Mouse (Mus musculus) forebrain, embryonic 12.5 days (tissue): ENCODE results near the gene Slc25a40. TPM values are rescaled to one million over a fixed set of nuclear protein-coding genes. Genes with fewer than 3 reads are reported as not detected.

Experiments
- ATAC-seq: fragments of 200-750 bp; cut with Nextera tagmentation; 2 replicates; pipeline ENCODE4 v1.8.0; 2017; ENCODE audit warnings: moderate TSS enrichment; ENCODE audit not compliant: low FRiP score
- H3K27ac ChIP-seq: fragments of 300-500 bp; sonication (generic); 2 replicates; pipeline ENCODE4 v1.5.1; 2016; ENCODE audit warnings: mild to moderate bottlenecking
- H3K27me3 ChIP-seq: fragments of 300-500 bp; sonication (generic); 2 replicates; pipeline ENCODE4 v1.6.1; 2016; ENCODE audit warnings: mild to moderate bottlenecking
- H3K36me3 ChIP-seq: fragments of 300-500 bp; sonication (generic); replicated peaks from 2 replicates; pipeline ENCODE4 v1.6.1; 2016; ENCODE audit warnings: mild to moderate bottlenecking
- H3K4me1 ChIP-seq: fragments of 300-500 bp; sonication (generic); 2 replicates; pipeline ENCODE4 v1.6.1; 2016
- H3K4me2 ChIP-seq: fragments of 300-500 bp; sonication (generic); 2 replicates; pipeline ENCODE4 v1.6.1; 2016; ENCODE audit warnings: mild to moderate bottlenecking, moderate library complexity
- H3K4me3 ChIP-seq: fragments of 300-500 bp; sonication (generic); replicated peaks from 2 replicates; pipeline ENCODE4 v1.5.1; 2016; ENCODE audit warnings: mild to moderate bottlenecking
- H3K9ac ChIP-seq: fragments of 300-500 bp; sonication (generic); 2 replicates; pipeline ENCODE4 v1.6.1; 2016; ENCODE audit warnings: mild to moderate bottlenecking
- H3K9me3 ChIP-seq: fragments of 300-500 bp; sonication (generic); 2 replicates; pipeline ENCODE4 v1.6.1; 2016
- WGBS: fragments of 180-500 bp; shearing (Covaris S2); methylation state at CpG from one replicate; pipeline ENCODE4 v1.1.7; 2016; 5-methylcytosine and 5-hydroxymethylcytosine counted together
- polyA plus RNA-seq: library from polyadenylated mRNA; unstranded; fragments of >200 nt; fragmentation: Nextera tagmentation; extraction: Ambion mirVana; gene quantifications from 2 replicates; pipeline ENCODE4 v1.2.1, GENCODE M21; 2016

Gene Slc25a40
- polyA plus RNA-seq = 10.8 and 12.8 TPM in 2 replicates

- peak; percentile 97 for ATAC-seq
- under 1% methylated on average over 77 of the region's 93 CpGs for WGBS
- no peaks in the 10 kb centered on the region for H3K9me3 ChIP-seq
Observed at GRCm38 (mm10) chr5:8422157-8422931, at the start of gene Slc25a40, which contains the start of gene Dbf4. Slc25a40 (plus strand) TSS chr5:8422850. Dbf4 (minus strand) TSS chr5:8422716.

GRCm38 (mm10) chr5:8373415-8373814 is 49.2 kb upstream of the Slc25a40 start:
- Histone ChIP-seq H3K4me2 (no peak overlapping the region), H3K4me3 (no peak overlapping the region), H3K9ac (no peak overlapping the region), H3K27me3 (no peaks in the 10 kb centered on the region), H3K9me3 (no peaks in the 10 kb centered on the region), H3K36me3 (no peaks in the 10 kb centered on the region), H3K4me1 (no peaks in the 10 kb centered on the region), H3K27ac (no peak overlapping the region)
- 82% methylated on average over 4 of the region's 4 CpGs for WGBS
- ATAC-seq = no peak

More at GRCm38 (mm10) chr5:8422157-8422931, at the start of gene Slc25a40, which contains the start of gene Dbf4:
- Histone ChIP-seq H3K4me1 (peaks cover 16% of the 10 kb centered on the region; the same call in 1 of the 2 replicates), H3K4me2 (peak within 1 kb of the TSS; percentile 63), H3K27ac (peak within 1 kb of the TSS; percentile 91), H3K4me3 (peak within 1 kb of the TSS; percentile 81), H3K27me3 (no peaks in the 10 kb centered on the region), H3K9ac (peak within 1 kb of the TSS; percentile 88), H3K36me3 (peaks cover 23% of the 10 kb centered on the region)

GRCm38 (mm10) chr5:8374297-8374906 is 48.2 kb upstream of the Slc25a40 start:
- Histone ChIP-seq H3K9me3 (no peaks in the 10 kb centered on the region), H3K27ac (no peak overlapping the region), H3K36me3 (no peaks in the 10 kb centered on the region), H3K27me3 (no peaks in the 10 kb centered on the region), H3K9ac (no peak overlapping the region), H3K4me2 (no peak overlapping the region), H3K4me1 (no peaks in the 10 kb centered on the region), H3K4me3 (no peak overlapping the region)
- no peak for ATAC-seq
- WGBS = 86% methylated on average over 5 of the region's 5 CpGs

GRCm38 (mm10) chr5:8393891-8394583 is 28.6 kb upstream of the Slc25a40 start:
- no peak overlapping the region for H3K27ac ChIP-seq
- no peak overlapping the region for H3K4me3 ChIP-seq
- H3K27me3 ChIP-seq = no peaks in the 10 kb centered on the region
- H3K4me2 ChIP-seq = no peak overlapping the region
- H3K4me1 ChIP-seq = no peaks in the 10 kb centered on the region
- peaks cover 29% of the 10 kb centered on the region for H3K36me3 ChIP-seq
- H3K9me3 ChIP-seq = no peaks in the 10 kb centered on the region
- WGBS = 76% methylated on average over 1 of the region's 1 CpGs
- ATAC-seq = no peak
- H3K9ac ChIP-seq = no peak overlapping the region

- no peak overlapping the region for H3K4me3 ChIP-seq
- no peak overlapping the region for H3K9ac ChIP-seq
- H3K27ac ChIP-seq = no peak overlapping the region
- no peaks in the 10 kb centered on the region for H3K27me3 ChIP-seq
- no peaks in the 10 kb centered on the region for H3K9me3 ChIP-seq
- no peaks in the 10 kb centered on the region for H3K4me1 ChIP-seq
- ATAC-seq = no peak
- H3K36me3 ChIP-seq = peaks cover 46% of the 10 kb centered on the region
- 90% methylated on average over 13 of the region's 13 CpGs for WGBS
- H3K4me2 ChIP-seq = no peak overlapping the region
Observed at GRCm38 (mm10) chr5:8397587-8398249, 24.9 kb upstream of the Slc25a40 start.

- Histone ChIP-seq H3K4me1 (no peaks in the 10 kb centered on the region), H3K9ac (no peak overlapping the region), H3K27me3 (no peaks in the 10 kb centered on the region), H3K36me3 (peaks cover 56% of the 10 kb centered on the region), H3K9me3 (no peaks in the 10 kb centered on the region), H3K4me2 (no peak overlapping the region), H3K4me3 (no peak overlapping the region), H3K27ac (no peak overlapping the region)
- WGBS = 91% methylated on average over 4 of the region's 4 CpGs
- ATAC-seq = no peak
Observed at GRCm38 (mm10) chr5:8408746-8409145, 13.9 kb upstream of the Slc25a40 start.

- H3K4me1 ChIP-seq = peaks cover 10% of the 10 kb centered on the region; the same call in 1 of the 2 replicates
- no peaks in the 10 kb centered on the region for H3K27me3 ChIP-seq
- WGBS = 89% methylated on average over 3 of the region's 3 CpGs
- H3K4me3 ChIP-seq = no peak overlapping the region
- no peak overlapping the region for H3K4me2 ChIP-seq
- H3K9ac ChIP-seq = no peak overlapping the region
- H3K27ac ChIP-seq = no peak overlapping the region
- no peak for ATAC-seq
- H3K9me3 ChIP-seq = no peaks in the 10 kb centered on the region
- H3K36me3 ChIP-seq = peaks cover 47% of the 10 kb centered on the region
Observed at GRCm38 (mm10) chr5:8416683-8417413, 5.8 kb upstream of the Slc25a40 start.

GRCm38 (mm10) chr5:8417443-8417842 is 5.2 kb upstream of the Slc25a40 start:
- peaks cover 45% of the 10 kb centered on the region for H3K36me3 ChIP-seq
- H3K27ac ChIP-seq = no peak overlapping the region
- H3K4me3 ChIP-seq = no peak overlapping the region
- H3K4me2 ChIP-seq = no peak overlapping the region
- no peak for ATAC-seq
- H3K9ac ChIP-seq = no peak overlapping the region
- no peaks in the 10 kb centered on the region for H3K27me3 ChIP-seq
- no peaks in the 10 kb centered on the region for H3K9me3 ChIP-seq
- peaks cover 10% of the 10 kb centered on the region; the same call in 1 of the 2 replicates for H3K4me1 ChIP-seq
- WGBS = 35% methylated on average over 1 of the region's 1 CpGs

GRCm38 (mm10) chr5:8421424-8421823 is 1.2 kb upstream of the Slc25a40 start:
- WGBS = 12% methylated on average over 3 of the region's 3 CpGs
- peaks cover 16% of the 10 kb centered on the region; the same call in 1 of the 2 replicates for H3K4me1 ChIP-seq
- no peaks in the 10 kb centered on the region for H3K27me3 ChIP-seq
- H3K27ac ChIP-seq = no peak overlapping the region
- no peaks in the 10 kb centered on the region for H3K9me3 ChIP-seq
- peaks cover 31% of the 10 kb centered on the region for H3K36me3 ChIP-seq
- no peak for ATAC-seq
- H3K9ac ChIP-seq = peak overlapping the region; percentile 88
- peak overlapping the region; percentile 63 for H3K4me2 ChIP-seq
- peak overlapping the region; percentile 81 for H3K4me3 ChIP-seq

GRCm38 (mm10) chr5:8422932-8423928 is 580 bp downstream of the Slc25a40 start:
- H3K4me3 ChIP-seq = peak overlapping the region; percentile 81
- peak overlapping the region; percentile 63 for H3K4me2 ChIP-seq
- H3K4me1 ChIP-seq = peaks cover 13% of the 10 kb centered on the region; the same call in 1 of the 2 replicates
- WGBS = 1% methylated on average over 40 of the region's 40 CpGs
- peak overlapping the region; percentile 91 for H3K27ac ChIP-seq
- H3K36me3 ChIP-seq = peaks cover 15% of the 10 kb centered on the region
- peak overlapping the region; percentile 88 for H3K9ac ChIP-seq
- no peaks in the 10 kb centered on the region for H3K9me3 ChIP-seq
- no peaks in the 10 kb centered on the region for H3K27me3 ChIP-seq
- ATAC-seq = peak; percentile 13; the same call in 1 of the 2 replicates
